Mouse (Mus musculus) stomach, postnatal 0 days (tissue): ENCODE measurements at regions not wholly inside any gene's neighbourhood (a gene's known extent, or its start where the extent isn't known, plus 50 kb on each side); places are given as distances from the start of the nearest gene placed in this dataset.

Source experiments
- CTCF ChIP-seq: IDR thresholded peaks from 2 replicates; pipeline ENCODE4 v1.5.1; 2016; ENCODE audit warnings: antibody characterized with exemption, low read depth, mild to moderate bottlenecking, moderate library complexity
- EP300 ChIP-seq: optimal IDR thresholded peaks from 2 replicates; pipeline ENCODE3; 2016; ENCODE audit warnings: antibody characterized with exemption

DNA sequence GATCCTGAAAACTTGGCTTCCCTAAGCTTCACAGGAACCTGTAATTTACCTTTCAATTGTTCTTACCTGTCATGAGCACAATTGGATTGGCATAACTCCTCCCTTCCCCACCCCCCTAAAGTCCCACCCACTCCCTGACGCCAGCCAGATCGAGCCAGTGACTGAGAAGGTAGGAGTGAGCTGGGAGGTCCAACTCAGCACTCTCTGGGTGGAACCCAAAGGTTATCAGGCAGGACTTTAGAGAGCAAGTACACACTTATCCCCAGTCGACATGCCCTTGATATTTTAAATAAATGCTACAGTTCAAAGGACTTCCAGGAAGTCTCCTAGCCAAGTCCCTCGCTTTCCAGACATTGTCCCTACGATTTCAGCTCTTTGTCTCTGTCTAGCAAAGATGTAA is 260.7 kb downstream of the Sox9 start:
- TF ChIP-seq CTCF (no peak), EP300 (no peak)
